Mouse (Mus musculus) liver, embryonic 16.5 days (tissue): ENCODE data around the gene Nat9. TPM values are rescaled to one million over a fixed set of nuclear protein-coding genes. Genes with fewer than 3 reads are reported as not detected.
A peak's percentile ranks its signal among the peaks of the same experiment; 100 is the strongest.

Experiments used
- ATAC-seq: fragments of 200-750 bp; cut with Nextera tagmentation; 2 replicates; pipeline ENCODE4 v1.8.0; 2017; ENCODE audit warnings: low read depth, mild to moderate bottlenecking, moderate number of reproducible peaks, moderate library complexity
- H3K27ac ChIP-seq: fragments of 300-500 bp; sonication (generic); 2 replicates; pipeline ENCODE4 v1.5.1; 2014; ENCODE audit warnings: mild to moderate bottlenecking, low read length
- H3K27me3 ChIP-seq: fragments of 300-500 bp; sonication (generic); 2 replicates; pipeline ENCODE4 v1.6.1; 2014; ENCODE audit warnings: low read depth, low read length, mixed read lengths; ENCODE audit not compliant: control insufficient read depth, insufficient read depth
- H3K36me3 ChIP-seq: fragments of 300-500 bp; sonication (generic); 2 replicates; pipeline ENCODE4 v1.6.1; 2014; ENCODE audit warnings: mild to moderate bottlenecking; ENCODE audit not compliant: control insufficient read depth, insufficient read depth
- H3K4me1 ChIP-seq: fragments of 300-500 bp; sonication (generic); 2 replicates; pipeline ENCODE4 v1.6.1; 2014; ENCODE audit warnings: low read depth, low read length, mixed read lengths; ENCODE audit not compliant: control insufficient read depth
- H3K4me2 ChIP-seq: fragments of 300-500 bp; sonication (generic); 2 replicates; pipeline ENCODE4 v1.6.1; 2014; ENCODE audit warnings: low read depth, low read length, mixed read lengths
- H3K4me3 ChIP-seq: fragments of 300-500 bp; sonication (generic); 2 replicates; pipeline ENCODE4 v1.5.1; 2014; ENCODE audit warnings: low read depth, mild to moderate bottlenecking, low read length
- H3K9ac ChIP-seq: fragments of 300-500 bp; sonication (generic); 2 replicates; pipeline ENCODE4 v1.6.1; 2014; ENCODE audit warnings: low read depth, low read length
- H3K9me3 ChIP-seq: fragments of 300-500 bp; sonication (generic); replicated peaks from 2 replicates; pipeline ENCODE4 v1.6.1; 2016; ENCODE audit warnings: low read length; ENCODE audit not compliant: control insufficient read depth
- WGBS: fragments of 180-500 bp; shearing (Covaris S2); extraction: QIAGEN DNeasy Blood & Tissue Kit; methylation state at CpG from one replicate; pipeline ENCODE4 v1.1.7; 2014; ENCODE audit not compliant: insufficient replicate concordance; 5-methylcytosine and 5-hydroxymethylcytosine counted together
- polyA plus RNA-seq: library from polyadenylated mRNA; unstranded; fragments of >200 nt; fragmentation: Nextera tagmentation; extraction: Ambion mirVana; gene quantifications from 2 replicates; pipeline ENCODE4 v1.2.1, GENCODE M21; 2015

Gene Nat9
- polyA plus RNA-seq, 1 experiment from 2014 or later = 12.7 TPM

GRCm38 (mm10) chr11:115138597-115139262 is 48.9 kb downstream of the Nat9 start:
- Histone ChIP-seq H3K27me3 (no peaks in the 10 kb centered on the region), H3K4me3 (no peak overlapping the region), H3K4me2 (no peak overlapping the region), H3K9me3 (no peaks in the 10 kb centered on the region), H3K9ac (no peak overlapping the region), H3K4me1 (no peaks in the 10 kb centered on the region), H3K27ac (peak overlapping the region; percentile 43; the same call in 1 of the 2 replicates), H3K36me3 (no peaks in the 10 kb centered on the region)
- WGBS = 40% methylated on average over 5 of the region's 5 CpGs
- ATAC-seq = peak; percentile 45; the same call in 1 of the 2 replicates

DNA sequence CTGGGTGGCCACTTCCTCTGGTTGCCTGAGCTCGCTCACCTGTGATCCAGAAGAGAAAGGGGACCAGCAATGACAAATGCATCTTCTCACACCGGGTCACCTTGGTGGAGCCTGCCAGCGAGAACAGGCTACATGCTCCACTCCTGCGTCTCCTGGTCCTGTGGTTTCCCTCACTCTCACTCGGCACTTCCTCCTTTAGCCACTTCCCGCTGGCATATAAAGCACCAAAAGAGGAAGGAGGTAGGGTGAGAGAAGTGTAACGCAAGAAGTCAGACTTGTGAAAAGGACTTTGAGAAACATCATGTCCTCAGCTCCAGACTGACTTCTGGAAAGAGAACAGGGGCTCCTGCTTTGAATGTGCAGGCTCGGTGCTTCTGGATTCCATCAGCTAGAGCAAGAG is 53.9 kb downstream of the Nat9 start, which contains the start of gene Cd300lf:
TSS of gene Cd300lf (minus strand) at position 193 of the 400 bp plus-strand sequence.
- 8% methylated on average over 8 of the region's 8 CpGs for WGBS
- Histone ChIP-seq H3K4me1 (no peaks in the 10 kb centered on the region), H3K36me3 (no peaks in the 10 kb centered on the region), H3K4me3 (peak within 1 kb of the TSS; percentile 31), H3K9me3 (no peaks in the 10 kb centered on the region), H3K27ac (peak within 1 kb of the TSS; percentile 74), H3K27me3 (no peaks in the 10 kb centered on the region), H3K9ac (no peak within 1 kb of the TSS), H3K4me2 (no peak within 1 kb of the TSS)
- no peak for ATAC-seq

Other genes with a start within 250 kb of the Nat9 start
- 0.14 TPM in 1 of 2 replicates, not detected in the other for gene Cd300c, start 218.7 kb downstream of the Nat9 start, polyA plus RNA-seq
- 0.97 and 1.3 TPM in 2 replicates for gene Cd300ld, start 197.9 kb downstream of the Nat9 start, polyA plus RNA-seq
- gene Cd300c2, start 186.0 kb downstream of the Nat9 start, polyA plus RNA-seq = 9.8 and 11.1 TPM in 2 replicates
- not detected in 2 replicates for gene Cd300ld2, start 171.7 kb downstream of the Nat9 start, polyA plus RNA-seq
- not detected in 2 replicates for gene Cd300ld4, start 160.8 kb downstream of the Nat9 start, polyA plus RNA-seq
- not detected in 2 replicates for gene Cd300ld5, start 150.1 kb downstream of the Nat9 start, polyA plus RNA-seq
- gene Cd300ld3, start 139.4 kb downstream of the Nat9 start, polyA plus RNA-seq = not detected in 2 replicates
- gene Cd300e, start 125.7 kb downstream of the Nat9 start, polyA plus RNA-seq = 0.46 and 0.79 TPM in 2 replicates
- 2.3 and 2.4 TPM in 2 replicates for gene Rab37, start 96.4 kb downstream of the Nat9 start, polyA plus RNA-seq
- gene Cd300lf, start 53.9 kb downstream of the Nat9 start, polyA plus RNA-seq = 4.0 and 5.5 TPM in 2 replicates
- gene Slc9a3r1, start 24.5 kb downstream of the Nat9 start, polyA plus RNA-seq = 78.8 and 88.7 TPM in 2 replicates
- gene Tmem104, start 372 bp downstream of the Nat9 start, polyA plus RNA-seq = 5.9 and 6.4 TPM in 2 replicates
- 0.05 and 0.09 TPM in 2 replicates for gene Grin2c, start 79.4 kb upstream of the Nat9 start, polyA plus RNA-seq
- 19.5 and 21.7 TPM in 2 replicates for gene Fdxr, start 89.2 kb upstream of the Nat9 start, polyA plus RNA-seq
- gene Fads6, start 109.8 kb upstream of the Nat9 start, polyA plus RNA-seq = 4.4 and 4.5 TPM in 2 replicates
- gene Otop2, start 119.3 kb upstream of the Nat9 start, polyA plus RNA-seq = not detected in 2 replicates
- 0.09 and 0.13 TPM in 2 replicates for gene Ush1g, start 134.2 kb upstream of the Nat9 start, polyA plus RNA-seq
- gene Otop3, start 146.9 kb upstream of the Nat9 start, polyA plus RNA-seq = 0.11 TPM in 1 of 2 replicates, not detected in the other
- gene Hid1, start 179.9 kb upstream of the Nat9 start, polyA plus RNA-seq = 1.3 and 1.9 TPM in 2 replicates
- 0.95 and 1.3 TPM in 2 replicates for gene Cdr2l, start 194.1 kb upstream of the Nat9 start, polyA plus RNA-seq
- gene Mrpl58, start 215.9 kb upstream of the Nat9 start, polyA plus RNA-seq = 68.8 and 71.7 TPM in 2 replicates
- 482 and 528 TPM in 2 replicates for gene Atp5h, start 232.1 kb upstream of the Nat9 start, polyA plus RNA-seq
- gene Kctd2, start 232.3 kb upstream of the Nat9 start, polyA plus RNA-seq = 0.70 and 1.0 TPM in 2 replicates